Mouse (Mus musculus) left cerebral cortex, adult 18-20 months (tissue): ENCODE data around the gene Morc1. TPM values are rescaled to one million over a fixed set of nuclear protein-coding genes. Genes with fewer than 3 reads are reported as not detected.

Experiments used
- DNase-seq, 2 experiments: peaks; one replicate each; pipeline ENCODE4 v3.0.0; 2021 to 2022; ENCODE audit warnings: low spot score in 2 of 2, mixed read lengths in 1 of 2
- total RNA-seq, 2 experiments: library from RNA; stranded (reverse); gene quantifications; 2 replicates each; pipeline ENCODE4 v1.2.3; 2021

The Morc1 gene
- total RNA-seq, 2 experiments from 2014 or later: not detected

DNA sequence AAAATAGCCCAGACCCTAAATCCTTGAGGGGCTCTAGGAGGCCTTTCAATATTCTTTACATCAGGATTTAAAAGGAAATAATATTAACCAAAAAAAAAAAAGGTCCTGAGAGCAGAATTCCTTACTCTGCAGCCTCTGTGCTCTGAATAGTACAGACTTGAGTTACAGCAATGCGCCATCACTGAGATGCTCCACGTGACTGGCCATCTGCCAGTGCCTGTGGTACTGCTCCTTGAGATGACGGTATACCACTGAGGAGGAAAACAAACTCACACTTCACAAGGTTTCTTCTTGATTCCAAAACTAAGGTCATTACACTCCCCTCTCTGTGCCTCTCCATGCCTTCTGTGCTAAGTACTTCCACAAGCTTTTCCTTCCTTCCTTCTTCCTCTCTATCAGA is 195.1 kb downstream of the Morc1 start:
- no peak for DNase-seq

GRCm38 (mm10) chr16:48627296-48627695 is 196.3 kb downstream of the Morc1 start:
- no peak for DNase-seq

GRCm38 (mm10) chr16:48629710-48630109 is 198.7 kb downstream of the Morc1 start:
- no peak for DNase-seq

DNA sequence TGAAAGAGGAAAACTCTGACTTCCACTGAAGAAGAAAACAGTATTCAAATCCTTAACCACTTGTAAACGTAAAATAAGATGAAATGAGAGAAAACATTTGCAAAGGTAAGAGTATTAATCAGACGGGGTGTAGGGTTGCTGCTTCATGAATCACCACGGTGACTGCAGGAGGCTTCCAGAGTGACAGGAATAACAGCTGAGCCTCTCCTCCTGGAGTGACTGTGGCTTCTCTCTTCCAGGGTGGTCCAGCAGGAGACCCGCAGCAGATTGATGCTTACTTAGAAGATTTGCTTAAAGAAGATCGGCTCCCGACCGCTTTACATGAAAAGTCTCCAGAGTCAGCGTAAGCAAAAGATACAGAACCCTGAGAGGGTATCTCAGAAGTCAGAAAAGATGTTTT is 199.4 kb downstream of the Morc1 start:
- no peak for DNase-seq

DNA sequence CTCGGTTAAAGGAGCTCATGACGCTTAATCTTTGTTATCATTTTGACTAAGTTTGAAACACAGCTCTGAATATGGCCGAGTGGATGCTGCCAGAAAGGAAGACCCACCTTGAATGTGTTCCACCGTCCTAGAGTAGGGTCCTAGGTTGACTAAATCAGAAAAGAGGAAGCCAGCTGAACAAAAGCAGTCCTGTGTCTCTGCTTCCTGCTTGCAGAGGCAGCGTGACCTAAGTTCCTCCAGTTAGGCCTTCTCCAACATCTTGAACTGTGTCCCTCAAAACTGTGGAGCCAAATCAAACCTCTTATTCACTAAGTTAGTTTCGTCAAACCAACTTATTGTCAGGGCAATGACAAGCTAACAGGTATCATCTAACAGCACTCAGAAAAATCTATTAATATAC is 201.3 kb downstream of the Morc1 start:
- no peak for DNase-seq

GRCm38 (mm10) chr16:48646246-48646645 is 215.2 kb downstream of the Morc1 start:
- no peak for DNase-seq

DNA sequence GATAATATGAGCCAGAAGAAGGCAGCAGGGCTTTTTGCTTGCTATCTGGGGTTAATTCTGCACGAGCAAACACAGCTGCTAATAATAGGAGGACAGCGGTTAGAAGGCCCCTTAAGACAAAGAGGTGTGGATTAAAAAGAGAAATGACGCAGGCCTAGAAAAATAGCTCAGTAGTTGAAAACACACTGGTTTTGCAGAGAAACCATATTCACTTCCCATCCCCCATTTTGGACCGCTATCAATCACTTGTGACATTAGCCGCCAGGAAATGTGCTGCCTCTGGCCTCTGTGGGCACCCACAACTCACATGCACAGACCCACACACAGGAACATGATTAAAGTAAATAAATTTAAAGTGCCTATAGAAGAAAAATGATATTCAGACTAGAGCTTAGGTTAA is 240.7 kb downstream of the Morc1 start:
- DNase-seq: no peak

- no peak for DNase-seq
Measured at GRCm38 (mm10) chr16:48672664-48673063, 241.6 kb downstream of the Morc1 start.

- peak; percentile 84 to 89 for DNase-seq
Measured at GRCm38 (mm10) chr16:48675607-48676006, 244.6 kb downstream of the Morc1 start.

DNA sequence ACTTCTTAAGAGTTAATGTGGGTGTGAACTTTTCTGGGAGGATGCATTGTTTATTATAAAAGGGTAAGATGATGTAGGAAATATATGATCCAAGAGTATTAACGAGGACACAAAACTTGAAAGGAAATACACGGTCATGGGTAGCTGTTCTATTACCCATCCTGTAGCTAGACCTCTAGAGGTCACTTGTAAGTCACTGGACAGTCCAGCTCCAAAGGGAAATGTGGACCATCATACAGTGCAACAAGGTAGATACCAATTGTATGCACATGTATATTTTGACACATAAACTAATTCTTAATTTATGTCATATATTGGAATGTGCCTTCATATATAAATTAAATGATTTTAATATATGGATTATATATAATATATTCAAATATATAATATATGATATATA is 245.2 kb downstream of the Morc1 start:
- no peak for DNase-seq

- DNase-seq: no peak
Measured at GRCm38 (mm10) chr16:48677381-48677780, 246.3 kb downstream of the Morc1 start.

- DNase-seq: no peak
Measured at GRCm38 (mm10) chr16:48678029-48678428, 247.0 kb downstream of the Morc1 start.

Other genes with a start within 250 kb of the Morc1 start
- not detected for gene Dppa4, start 147.5 kb upstream of the Morc1 start, total RNA-seq
- not detected for gene Dppa2, start 127.3 kb upstream of the Morc1 start, total RNA-seq
- not detected for gene Gm5485, start 18.8 kb upstream of the Morc1 start, total RNA-seq